Mouse (Mus musculus) CD8-positive naive resting alpha-beta T cell, adult 57 days (primary cell): ENCODE results near the gene Kbtbd4. TPM values are rescaled to one million over a fixed set of nuclear protein-coding genes. Genes with fewer than 3 reads are reported as not detected.

Experiments
- total RNA-seq: library from RNA; stranded (reverse); gene quantifications from one replicate; pipeline ENCODE4 v1.2.4, GENCODE M21; 2023

Kbtbd4 gene
- 28.3 TPM for total RNA-seq

GRCm38 (mm10) chr2:90904076-90904855, at the start of gene Kbtbd4, which contains the start of gene Ndufs3:
Kbtbd4 (plus strand) TSS chr2:90904740.
Ndufs3 (minus strand) TSS chr2:90904827.

GRCm38 (mm10) chr2:90885218-90886041, 19.1 kb upstream of the Kbtbd4 start, which contains the start of gene C1qtnf4:
C1qtnf4 (plus strand) TSS chr2:90885860.

DNA sequence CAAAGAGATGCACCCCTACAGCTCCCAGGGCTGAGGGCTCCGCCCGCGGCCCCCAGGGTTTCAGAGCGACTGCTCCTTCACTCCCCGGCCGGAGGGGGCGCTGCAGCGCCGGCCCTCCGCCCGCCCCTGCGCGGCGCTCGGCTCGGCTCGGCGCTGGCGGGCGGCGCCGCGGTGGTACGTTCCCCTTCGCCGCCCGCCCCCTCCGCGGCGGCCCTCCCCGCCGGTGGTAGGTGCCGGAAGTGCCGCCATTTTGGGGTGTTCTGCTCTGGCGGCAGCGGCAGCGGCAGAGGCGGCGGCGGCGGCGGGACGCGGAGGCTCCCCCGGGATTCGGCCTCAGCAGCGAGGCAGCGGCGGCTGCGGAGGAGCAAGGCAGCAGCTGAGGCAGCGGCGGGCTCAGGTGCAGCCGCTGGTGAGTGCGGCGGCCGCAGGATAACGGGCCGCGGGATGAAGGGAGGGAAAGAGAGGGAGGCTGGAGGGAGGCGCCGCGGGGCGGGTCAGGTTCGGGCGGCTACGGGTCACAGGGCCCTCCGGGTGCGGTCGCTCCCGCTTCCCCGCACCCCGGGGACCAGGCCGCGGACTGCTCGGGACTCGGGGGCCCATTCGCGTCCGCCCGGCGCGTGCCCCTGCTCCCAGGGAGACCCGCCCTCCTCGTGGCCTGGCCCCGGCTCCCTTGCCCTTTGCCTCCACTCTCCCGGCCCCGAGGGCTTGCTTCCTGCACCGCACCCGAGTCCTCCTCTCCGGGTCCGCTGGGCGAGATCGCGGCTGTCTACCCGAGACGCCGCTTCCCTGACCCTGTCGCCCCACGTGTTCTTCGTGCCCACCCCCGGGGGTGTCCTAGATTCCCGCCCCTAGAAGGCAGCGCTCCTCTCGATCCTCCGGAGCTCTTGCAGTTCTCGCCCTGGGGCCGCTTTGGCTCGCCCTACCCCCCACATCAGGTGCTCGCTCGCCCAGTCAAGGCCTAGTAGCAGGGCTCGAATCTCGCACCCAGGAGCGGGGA, 36.0 kb downstream of the Kbtbd4 start, which contains the start of gene Celf1:
Gene Celf1, plus strand, starts transcription at position 150 of the 997 bp plus-strand sequence.

Other genes starting within 250 kb of the Kbtbd4 start
- 54.6 TPM for gene Nup160, start 227.5 kb upstream of the Kbtbd4 start, total RNA-seq
- gene Fnbp4, start 159.4 kb upstream of the Kbtbd4 start, total RNA-seq: 259 TPM
- not detected for gene Agbl2, start 122.0 kb upstream of the Kbtbd4 start, total RNA-seq
- 76.2 TPM for gene Mtch2, start 57.6 kb upstream of the Kbtbd4 start, total RNA-seq
- gene C1qtnf4, start 18.9 kb upstream of the Kbtbd4 start, total RNA-seq: not detected
- gene Ndufs3, start 87 bp downstream of the Kbtbd4 start, total RNA-seq: 132 TPM
- gene Celf1, start 35.6 kb downstream of the Kbtbd4 start, total RNA-seq: 89.8 TPM
- gene Rapsn, start 130.9 kb downstream of the Kbtbd4 start, total RNA-seq: 0.86 TPM
- 113 TPM for gene Psmc3, start 149.3 kb downstream of the Kbtbd4 start, total RNA-seq
- gene Slc39a13, start 165.7 kb downstream of the Kbtbd4 start, total RNA-seq: 17.9 TPM
- gene Spi1, start 177.7 kb downstream of the Kbtbd4 start, total RNA-seq: 8.5 TPM
- gene Mybpc3, start 213.4 kb downstream of the Kbtbd4 start, total RNA-seq: not detected